Mouse (Mus musculus) E14TG2a.4 (cell line): ENCODE measurements around the gene Baiap2l2.

Source experiments
- CTCF ChIP-seq: conservative IDR thresholded peaks from 2 replicates; pipeline ENCODE4 v1.5.1; 2014; ENCODE audit warnings: low read length
- POU5F1 ChIP-seq: IDR thresholded peaks from 2 replicates; pipeline ENCODE4 v1.6.1; 2014; ENCODE audit warnings: low read length, borderline replicate concordance

GRCm38 (mm10) chr15:79280209-79280608 lies 5.1 kb downstream of the Baiap2l2 start:
- TF ChIP-seq CTCF (peak; percentile 93), POU5F1 (no peak)
